Mouse (Mus musculus) heart, postnatal 36 days (tissue): ENCODE results near the gene Ankfn1. TPM values are rescaled to one million over a fixed set of nuclear protein-coding genes. Genes with fewer than 3 reads are reported as not detected.

ENCODE experiments used
- DNase-seq, 2 experiments: peaks; one replicate each; pipeline ENCODE4 v3.0.0; 2021 to 2022
- intact Hi-C: fragments of 180-260 bp; cut with DNase I; formaldehyde crosslinking; loops from one replicate; pipeline ENCODE4 v1.15.1; 2025
- total RNA-seq, 2 experiments: library from RNA; stranded (reverse); gene quantifications; 2 replicates each; pipeline ENCODE4 v1.2.3; 2021

Ankfn1 gene
- total RNA-seq, 2 experiments from 2014 or later: not detected

DNA sequence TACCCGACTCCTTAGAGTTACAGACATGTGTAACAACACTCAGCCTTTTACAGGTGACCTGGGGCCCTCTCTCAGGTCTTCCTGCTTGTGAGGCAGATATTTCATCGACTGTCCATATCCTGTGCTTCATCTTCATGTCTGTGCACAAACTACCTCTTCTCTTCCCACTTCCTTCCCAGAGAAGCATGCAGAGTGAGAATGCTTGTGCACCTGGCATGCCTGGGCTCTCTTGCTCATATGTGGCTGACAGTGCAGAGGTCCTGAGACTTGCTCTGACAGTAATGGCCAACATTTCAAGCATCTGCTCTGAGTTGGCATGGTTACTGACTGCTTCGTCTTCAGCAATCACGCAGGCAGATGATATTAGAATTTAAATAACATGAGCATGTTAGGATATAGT is 83.8 kb downstream of the Ankfn1 start:
- DNase-seq: no peak
- intact Hi-C loops: no loop called here

DNA sequence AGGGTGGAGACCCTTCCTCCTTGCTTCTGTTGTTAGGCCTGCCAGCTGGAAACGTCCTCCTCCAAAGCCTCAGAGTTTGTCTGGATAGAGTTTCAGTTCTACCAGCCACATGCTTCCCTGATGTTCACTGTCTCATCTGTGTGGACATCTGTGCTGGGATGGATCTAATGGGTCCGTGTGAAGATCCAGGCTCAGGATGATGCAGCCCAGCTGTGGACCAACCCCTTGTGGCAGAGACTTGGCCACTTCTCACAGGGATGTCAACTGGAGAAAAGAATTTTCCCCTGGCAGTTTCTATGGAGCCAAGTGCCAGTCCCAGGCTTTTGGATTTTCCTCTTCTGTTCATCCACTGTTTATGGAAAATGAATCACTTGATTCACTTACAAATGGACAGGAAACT is 100.5 kb downstream of the Ankfn1 start:
- no peak for DNase-seq
- intact Hi-C loops: no loop called here

DNA sequence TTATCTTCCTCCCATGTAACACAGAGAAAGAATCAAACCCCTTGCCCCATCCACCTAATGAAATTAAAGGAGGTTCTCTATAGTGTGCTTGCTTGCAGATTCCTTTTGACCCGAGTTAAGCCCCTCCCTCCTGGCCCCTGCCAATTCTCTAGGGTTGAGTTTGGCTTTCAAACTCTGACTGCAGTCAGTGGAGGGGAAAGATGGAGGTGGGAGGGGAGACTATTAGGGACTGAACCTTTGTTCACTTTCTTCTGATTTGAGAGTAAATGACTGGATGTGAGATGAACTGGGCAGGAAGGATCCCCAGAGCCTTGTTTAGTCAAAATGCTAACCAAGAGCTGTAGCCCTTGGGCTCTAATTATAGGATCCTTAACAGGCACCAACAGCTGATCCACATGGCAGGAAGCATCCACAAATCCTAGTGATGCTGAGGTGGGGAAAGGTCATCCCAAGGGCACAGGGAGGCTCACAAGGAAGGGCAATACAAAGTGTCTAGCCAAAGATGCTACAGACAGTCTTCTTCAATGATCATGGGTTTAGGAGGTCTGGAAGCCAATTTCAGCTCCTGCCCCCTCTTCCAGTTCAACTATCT is 103.4 kb downstream of the Ankfn1 start:
- no peak for DNase-seq
- intact Hi-C loops: no loop called here

DNA sequence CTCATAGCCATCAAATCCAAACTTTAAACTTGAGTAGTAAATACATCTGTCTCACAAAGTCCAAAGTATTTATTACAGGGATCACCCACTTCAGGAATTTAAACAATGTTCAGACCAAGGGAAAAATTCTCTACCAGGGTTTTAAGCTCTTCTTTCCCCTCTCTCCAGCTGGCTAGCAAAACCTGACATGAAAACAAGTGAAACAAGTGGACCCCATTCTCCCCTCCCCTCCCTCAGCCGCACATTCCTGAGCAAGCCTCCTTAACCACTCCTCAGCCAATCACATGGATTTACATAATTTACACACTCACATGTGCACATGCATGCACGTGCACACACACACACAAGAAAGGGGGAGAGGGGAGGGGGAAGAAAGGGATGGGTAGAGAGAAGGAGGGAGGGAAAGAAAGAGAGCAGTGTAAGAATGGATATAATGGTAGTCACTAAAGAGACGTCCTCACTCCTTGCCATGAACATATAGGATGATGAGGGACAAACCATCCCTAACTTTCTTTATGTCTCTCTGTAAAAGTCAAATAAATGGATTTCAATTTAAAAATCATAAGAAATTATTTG is 104.9 kb downstream of the Ankfn1 start:
- intact Hi-C loops: no loop called here

DNA sequence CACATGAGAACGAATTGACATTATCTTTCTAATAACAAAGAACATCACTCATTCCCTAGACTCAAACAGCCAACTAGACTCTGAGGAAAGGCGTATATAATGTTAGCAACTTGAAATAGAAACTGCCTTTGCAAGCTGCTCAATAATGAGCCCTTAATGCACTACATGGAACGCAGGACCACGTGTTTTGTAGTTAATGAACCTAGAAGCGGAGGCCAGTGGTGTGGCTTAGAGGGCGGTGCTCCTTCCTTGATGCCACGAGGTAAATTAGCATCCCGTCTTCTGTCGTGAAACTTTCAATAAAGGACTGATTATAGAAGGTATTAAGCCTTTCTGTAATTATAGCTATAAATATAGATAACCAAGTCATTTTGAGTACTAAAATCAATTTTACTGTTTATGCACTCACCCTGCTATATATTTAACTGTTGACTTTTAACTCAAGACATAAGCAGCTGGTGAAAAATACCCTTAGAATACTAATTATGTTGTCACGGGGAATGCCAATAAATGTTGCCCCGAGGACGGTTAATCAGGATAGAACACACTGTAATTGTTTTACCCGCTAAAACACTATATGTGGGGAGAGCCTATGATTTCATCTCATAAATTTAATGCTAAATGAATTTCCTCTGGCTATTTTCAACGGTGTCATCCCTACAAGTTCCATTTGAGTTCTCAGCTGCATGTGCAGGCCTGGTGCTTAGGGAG is 112.1 kb downstream of the Ankfn1 start:
- intact Hi-C loops: no loop called here
- DNase-seq: no peak

More for the DNA sequence above, 104.9 kb downstream of the Ankfn1 start:
- no peak for DNase-seq

DNA sequence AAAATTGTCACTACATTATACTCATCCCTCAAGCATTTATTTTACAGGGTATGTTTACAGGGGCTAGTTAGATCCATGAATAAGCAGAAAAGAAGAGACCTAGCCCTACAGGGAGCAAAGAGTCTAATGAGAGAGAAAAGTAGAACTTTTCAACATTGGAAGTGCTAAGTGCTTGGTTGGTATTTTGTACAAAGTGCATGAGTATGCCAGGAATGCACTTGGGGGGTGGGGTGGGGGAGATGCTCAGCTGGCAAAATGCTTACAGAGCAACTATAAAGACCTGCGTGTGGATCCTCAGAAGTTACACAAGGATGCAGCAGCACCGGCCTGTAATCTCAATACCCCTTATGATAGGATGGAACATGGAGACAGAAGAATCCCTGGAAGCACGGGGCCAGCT is 118.4 kb downstream of the Ankfn1 start:
- intact Hi-C loops: no loop called here
- DNase-seq: no peak

DNA sequence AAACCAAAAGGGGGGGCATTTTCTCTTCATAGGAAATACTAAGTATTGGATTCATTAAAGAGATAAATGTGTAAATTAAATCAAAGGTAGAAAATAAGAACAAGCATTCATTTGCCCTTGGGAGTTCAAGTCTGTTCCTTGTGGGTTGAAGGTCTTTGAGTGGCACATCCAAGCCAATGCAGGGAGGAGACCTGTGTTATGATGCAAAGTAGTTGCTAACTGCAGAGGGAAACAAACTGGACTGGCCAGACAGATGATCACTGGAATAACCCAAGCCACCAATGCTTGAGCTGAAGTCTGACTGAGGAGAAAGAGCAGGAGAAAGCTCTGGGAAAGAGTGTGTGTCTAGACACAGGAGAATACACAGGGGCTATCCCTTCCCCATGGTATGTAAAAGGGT is 120.9 kb downstream of the Ankfn1 start:
- intact Hi-C loops: no loop called here
- no peak for DNase-seq

DNA sequence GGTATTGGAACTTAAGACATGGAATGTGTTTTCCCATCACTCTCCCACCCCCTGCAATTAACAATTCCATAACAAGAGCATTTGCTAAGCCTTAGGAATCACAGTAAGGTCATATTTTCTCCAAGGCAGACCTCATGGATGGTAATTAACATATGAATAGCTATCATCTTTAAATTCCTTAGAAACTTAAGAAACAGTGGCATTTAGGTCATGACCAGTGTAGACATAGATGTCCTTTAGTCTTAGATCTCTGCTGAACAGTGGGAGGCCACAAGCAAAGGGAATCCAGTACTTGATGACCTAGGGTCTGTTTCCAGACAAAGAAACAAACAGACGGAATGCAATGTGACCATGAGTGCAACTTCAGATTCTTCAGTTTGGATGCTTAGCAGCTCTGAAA is 141.7 kb downstream of the Ankfn1 start:
- DNase-seq: no peak
- intact Hi-C loops: no loop called here

DNA sequence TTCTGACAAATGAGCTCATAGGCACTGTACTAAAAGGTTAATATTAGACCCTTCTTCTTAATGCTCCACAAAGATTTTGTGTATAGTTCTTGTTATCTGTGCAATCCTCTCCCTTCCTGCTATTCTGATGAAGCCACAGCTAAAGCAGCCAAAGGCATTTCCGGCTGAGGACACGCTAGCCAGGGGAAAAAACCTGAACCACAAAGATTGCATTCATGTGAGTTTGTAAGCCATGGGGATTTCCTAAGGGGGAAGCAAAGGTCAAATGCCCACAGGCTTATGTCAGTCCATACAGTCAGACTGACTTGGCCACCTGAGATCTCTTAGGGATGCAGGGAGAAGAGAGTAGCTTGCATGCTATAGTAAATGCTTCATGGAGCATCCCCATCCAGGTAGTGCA is 146.1 kb downstream of the Ankfn1 start:
- intact Hi-C loops: no loop called here

DNA sequence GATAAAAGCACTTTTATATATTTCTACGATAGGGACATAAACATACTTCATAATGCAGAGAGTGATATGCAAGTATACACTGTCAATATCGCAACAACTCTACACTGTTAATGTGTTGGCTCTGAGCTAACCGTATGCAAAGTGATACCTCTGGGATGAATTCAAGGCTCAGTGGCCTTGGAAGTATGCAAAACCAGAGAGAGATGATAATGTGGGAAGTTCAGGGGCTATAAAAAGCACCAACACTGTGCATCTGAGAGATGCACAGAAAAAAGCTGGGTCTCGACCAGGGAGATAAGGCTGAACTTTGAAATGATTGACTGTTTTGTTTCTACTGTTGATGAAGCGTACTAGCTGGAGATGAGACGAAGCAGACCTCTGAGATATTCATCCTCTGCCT is 148.9 kb downstream of the Ankfn1 start:
- intact Hi-C loops: no loop called here
- DNase-seq: no peak

More for the DNA sequence above, 146.1 kb downstream of the Ankfn1 start:
- no peak for DNase-seq

DNA sequence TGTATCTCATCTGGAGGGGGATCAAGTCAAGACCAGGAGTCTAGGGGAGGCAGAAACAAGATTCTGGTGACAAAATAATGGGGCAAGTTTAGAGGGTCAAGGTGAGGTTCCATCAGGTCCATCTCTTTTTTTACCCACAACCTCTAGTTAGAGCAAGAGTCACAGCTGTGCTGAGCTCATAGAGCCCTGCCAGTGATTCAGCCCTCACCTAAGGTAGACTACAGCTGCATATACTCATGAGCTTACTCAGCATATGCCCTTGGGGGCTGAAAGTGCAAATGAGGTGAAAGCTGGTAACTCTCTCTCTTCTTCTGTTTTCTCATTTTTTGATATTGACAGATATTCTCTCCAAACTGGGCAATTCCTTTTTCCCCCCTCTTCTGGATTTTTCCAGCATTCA is 150.2 kb downstream of the Ankfn1 start:
- intact Hi-C loops: no loop called here
- no peak for DNase-seq

DNA sequence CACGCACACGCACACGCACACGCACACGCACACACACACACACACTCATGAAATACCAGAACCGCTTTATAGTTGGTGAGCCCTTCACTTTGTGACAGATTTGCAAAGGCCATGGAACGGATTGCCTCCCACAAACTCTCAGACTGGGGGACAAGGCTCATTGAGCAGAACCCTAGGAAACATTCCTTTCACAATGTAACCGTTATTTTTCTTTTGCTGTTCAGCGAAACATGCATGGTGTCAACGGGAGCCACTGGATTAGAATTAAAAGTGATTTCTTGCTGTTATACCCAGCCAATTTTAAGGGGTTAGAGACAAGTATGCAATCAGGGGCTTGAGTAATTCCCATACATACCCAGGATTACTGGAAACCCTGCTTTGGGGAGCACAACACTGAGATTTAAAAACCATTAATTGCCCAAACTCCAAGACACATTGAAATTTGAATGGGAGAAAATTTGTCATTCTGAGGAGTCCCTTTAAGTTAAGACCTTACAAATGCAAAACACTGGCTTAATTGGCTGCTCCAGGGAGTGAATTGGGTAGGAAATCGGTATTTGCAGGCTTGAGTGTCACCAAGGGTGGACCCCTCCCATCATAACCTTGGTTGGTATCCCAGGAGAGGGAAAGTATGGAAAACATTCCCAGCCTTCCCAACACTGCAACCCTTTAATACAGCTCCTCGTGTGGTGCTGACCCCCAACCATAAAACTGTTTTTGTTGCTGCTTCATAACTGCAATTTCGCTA is 153.6 kb downstream of the Ankfn1 start:
- intact Hi-C loops: no loop called here
- DNase-seq: no peak

DNA sequence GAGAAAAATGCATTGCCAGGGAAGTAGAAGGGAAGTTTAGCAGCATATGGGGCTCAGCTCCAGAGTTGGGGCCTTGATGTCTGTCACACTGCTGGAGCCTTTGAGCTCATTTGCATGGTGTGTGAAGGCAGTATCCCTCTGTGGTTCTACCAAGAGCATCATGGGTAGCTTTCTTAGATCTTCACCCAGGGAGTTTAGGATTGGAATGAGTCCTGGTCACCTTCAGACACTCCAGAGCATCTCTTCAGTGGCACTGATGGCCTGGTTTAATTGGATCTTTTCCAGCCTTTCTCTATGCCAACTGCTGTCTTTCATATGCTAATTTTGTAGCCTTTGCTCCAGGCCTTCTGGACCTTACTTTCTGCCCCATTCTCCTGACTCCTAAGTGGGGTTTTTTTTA is 157.5 kb downstream of the Ankfn1 start:
- intact Hi-C loops: no loop called here
- no peak for DNase-seq

DNA sequence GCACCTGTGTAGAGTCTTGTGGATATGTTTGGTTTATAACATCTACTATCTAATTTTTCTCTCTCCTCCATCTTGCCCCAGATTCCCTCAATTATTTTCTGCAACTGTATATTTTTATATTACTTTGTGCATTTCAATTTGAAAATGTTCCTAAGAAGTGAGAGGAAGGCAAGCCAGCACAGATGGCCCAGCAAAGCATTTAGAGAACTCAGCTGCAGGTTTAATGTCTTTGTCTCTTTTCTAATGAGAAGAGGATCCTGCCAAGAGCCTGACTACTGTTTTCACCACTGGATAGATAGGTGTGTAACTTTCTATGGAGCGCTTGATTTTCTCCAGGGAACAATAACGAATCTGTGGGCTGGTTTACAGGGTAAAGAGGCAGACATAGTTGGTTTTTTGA is 161.6 kb downstream of the Ankfn1 start:
- no peak for DNase-seq
- intact Hi-C loops: no loop called here

DNA sequence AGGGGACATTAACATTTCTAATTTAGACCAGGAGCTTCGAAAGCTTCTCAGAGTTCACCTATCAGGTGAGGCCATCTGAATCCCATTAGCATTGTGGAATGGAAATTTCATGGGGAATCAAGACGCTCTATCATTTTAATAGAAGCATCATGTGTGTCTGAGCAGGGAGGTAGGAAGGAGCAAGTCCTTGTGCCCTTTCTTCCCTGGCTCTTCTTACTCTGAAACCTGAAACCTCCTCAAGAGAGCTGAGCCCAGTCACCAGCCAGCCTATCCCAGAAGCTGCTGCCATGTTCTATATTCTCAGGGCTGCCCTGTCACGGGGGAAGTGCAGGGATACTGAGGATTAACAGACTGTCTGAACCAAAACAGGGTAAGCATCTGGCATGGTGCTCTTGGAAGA is 165.9 kb downstream of the Ankfn1 start:
- DNase-seq: no peak
- intact Hi-C loops: no loop called here

DNA sequence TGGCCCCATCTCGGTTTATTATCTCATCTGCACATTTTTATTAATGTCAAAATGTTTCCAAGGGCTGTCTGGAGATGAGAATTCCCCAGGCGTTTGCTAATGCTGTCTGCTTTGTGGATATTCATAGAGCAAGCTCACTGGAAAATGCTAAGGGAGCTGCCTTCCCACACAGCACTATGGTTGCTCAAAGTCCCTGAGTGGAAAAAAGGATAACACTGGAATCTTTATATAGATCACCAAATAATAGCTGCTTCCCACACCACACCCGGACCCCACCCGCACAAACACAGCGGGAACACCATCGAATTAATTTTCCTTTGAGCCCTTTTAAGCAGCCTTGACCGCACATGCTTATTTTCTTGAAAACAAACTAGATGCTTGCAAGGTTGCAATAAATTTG is 169.4 kb downstream of the Ankfn1 start:
- DNase-seq: no peak
- intact Hi-C loops: no loop called here

DNA sequence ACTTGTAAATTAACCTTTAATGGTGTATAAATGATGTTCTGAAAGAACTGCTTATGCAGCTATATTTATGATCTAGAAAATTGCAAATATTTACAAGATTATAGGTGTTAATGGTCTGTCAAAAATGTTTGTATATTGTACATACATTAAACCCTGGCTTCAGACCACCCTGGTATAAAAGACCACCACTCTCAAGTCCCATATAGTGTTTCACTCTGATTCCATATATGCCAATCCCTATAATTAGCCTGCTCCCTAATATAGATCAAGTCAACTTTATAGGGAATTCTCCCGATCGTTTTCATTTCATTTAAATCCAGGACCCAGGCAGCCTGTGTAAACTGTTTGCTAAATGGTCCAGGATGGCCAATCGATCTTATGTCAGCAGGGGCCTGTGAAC is 170.2 kb downstream of the Ankfn1 start:
- intact Hi-C loops: no loop called here
- no peak for DNase-seq

DNA sequence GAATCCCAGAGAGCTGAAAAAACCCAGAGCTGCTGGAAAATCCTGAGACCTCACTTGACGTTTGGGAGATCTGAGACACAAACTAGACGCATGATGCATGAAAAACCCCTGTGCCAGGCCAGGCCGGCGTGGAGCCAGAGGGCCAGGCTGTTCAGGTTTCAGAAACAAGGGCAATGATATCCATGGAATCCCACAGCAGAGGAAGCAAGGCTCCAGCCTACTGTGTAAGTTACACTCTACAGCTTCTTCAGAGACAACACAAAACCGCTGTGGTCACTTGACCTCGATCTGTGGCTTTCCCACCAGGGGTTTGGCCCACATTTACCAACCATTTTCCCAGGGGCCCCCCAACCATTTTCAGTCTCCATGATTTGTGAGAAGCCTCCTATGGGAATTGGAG is 171.1 kb downstream of the Ankfn1 start:
- intact Hi-C loops: no loop called here
- no peak for DNase-seq

DNA sequence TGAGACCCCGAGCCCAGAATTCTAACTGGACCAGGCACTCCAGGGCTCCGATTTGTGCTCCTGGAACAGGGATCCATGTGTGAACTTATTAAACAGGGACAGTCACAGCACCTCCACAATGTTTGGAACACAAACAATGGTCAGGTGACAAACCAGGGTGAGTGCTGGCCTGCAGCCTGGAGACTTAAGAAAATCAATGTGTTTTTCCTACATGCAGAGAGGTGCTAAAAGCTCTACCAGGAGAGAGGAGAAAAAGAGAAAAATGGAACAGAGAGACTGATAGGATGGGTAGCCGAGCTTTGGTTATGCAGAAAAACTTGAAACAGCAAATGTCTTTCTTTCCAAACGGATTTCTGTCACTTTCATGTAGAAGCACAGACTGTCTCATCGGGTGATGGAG is 174.5 kb downstream of the Ankfn1 start:
- intact Hi-C loops: no loop called here
- DNase-seq: no peak

DNA sequence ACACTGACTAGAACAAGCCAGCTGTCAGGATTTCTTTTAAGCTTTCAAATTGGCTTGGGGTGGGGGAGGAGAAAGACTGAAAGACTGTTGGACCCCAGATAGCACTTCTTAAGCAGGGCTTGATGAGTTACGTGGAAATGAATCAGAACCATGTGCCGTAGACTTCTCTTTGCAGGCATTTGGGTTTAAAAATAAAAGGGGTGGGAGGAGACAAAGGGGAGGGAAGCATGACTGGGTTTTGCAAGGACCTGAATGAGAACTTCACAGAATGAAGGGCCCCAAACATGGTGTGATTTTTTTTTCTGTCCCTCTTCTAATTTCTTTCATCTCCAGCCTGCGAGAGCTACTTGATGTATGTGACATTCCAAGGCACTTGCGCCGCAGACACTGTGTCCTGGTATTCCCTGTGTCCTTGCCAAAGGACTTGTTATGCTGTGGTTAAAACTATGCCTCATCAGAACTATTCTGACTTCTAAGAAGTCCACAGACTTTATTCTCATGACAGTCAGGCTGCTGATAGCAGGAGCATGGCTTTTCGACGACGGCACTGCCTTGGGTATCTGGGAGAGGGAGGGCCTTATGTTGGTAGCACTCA is 176.4 kb downstream of the Ankfn1 start:
- intact Hi-C loops: no loop called here

DNA sequence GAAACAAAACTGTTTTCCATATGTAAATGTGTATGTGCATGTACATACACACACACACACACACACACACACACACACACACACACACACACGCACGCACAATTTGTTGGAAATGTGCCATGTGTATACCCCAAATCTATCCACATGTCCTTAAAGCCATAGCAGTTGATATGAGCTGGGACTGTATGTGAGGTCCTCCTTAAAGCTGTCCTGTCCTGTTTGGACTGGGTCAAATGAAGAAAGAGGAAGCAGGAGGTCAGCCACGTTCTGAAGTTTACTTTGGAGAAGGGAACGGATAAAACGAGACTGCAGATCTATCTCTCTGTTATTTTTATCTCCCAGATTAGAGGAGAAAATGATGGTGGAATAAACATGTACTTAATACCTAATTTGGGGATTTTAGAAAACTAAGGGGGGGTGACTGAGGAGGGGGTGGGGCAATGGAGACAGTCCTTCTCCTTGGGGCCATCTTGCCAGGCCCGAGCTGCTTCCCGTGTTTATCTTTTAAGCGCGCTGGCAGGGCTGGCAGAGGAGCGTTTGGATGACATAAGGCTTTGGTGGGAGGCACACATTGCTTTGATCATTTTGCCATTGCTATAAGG is 187.1 kb downstream of the Ankfn1 start:
- intact Hi-C loops: no loop called here
- DNase-seq: no peak

More for the DNA sequence above, 176.4 kb downstream of the Ankfn1 start:
- no peak for DNase-seq
